Mouse (Mus musculus): ENCODE data around the gene Yif1a. TPM values are rescaled to one million over a fixed set of nuclear protein-coding genes. Genes with fewer than 3 reads are reported as not detected.

Gene Yif1a
- total RNA-seq (2021), result 10 to 100 TPM; 22.0 to 24.4 TPM

- intact Hi-C loops (cut with DNase I), result no loop called here
- peak; percentile 94 for DNase-seq
Measured at GRCm38 (mm10) chr19:5087884-5088728, at the start of gene Yif1a. Gene Yif1a (plus strand): TSS chr19:5088538.

DNA sequence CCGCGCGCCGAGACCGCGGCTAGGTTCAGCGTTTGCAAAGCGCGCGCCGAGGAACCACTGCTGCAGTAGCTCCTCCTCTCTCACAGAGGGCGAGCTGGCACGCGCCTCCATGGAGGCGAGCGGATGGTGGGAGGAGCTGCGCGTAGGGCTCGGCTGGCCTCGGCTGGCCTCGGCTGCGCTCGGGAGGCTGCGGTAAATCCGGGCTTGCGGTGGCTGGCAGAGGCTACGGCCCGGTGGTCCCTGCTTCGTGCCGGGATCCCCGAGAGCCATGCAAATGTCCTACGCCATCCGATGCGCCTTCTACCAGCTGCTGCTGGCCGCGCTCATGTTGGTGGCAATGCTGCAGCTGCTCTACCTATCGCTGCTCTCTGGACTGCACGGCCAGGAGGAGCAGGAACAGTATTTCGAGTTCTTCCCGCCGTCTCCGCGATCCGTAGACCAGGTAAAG, 49.6 kb upstream of the Yif1a start, which contains the start of the genes B4gat1 and AC124502.3:
TSS of gene B4gat1 (plus strand) at position 118 of the 448 bp plus-strand sequence.
TSS of gene AC124502.3 (plus strand) at position 183 of the 448 bp plus-strand sequence.
- DNase-seq, result peak; percentile 95
- intact Hi-C loops (cut with DNase I), result no loop called here

GRCm38 (mm10) chr19:5039301-5040114, 48.8 kb upstream of the Yif1a start:
- intact Hi-C loops (cut with DNase I), result no loop called here
- DNase-seq, result peak; percentile 20

DNA sequence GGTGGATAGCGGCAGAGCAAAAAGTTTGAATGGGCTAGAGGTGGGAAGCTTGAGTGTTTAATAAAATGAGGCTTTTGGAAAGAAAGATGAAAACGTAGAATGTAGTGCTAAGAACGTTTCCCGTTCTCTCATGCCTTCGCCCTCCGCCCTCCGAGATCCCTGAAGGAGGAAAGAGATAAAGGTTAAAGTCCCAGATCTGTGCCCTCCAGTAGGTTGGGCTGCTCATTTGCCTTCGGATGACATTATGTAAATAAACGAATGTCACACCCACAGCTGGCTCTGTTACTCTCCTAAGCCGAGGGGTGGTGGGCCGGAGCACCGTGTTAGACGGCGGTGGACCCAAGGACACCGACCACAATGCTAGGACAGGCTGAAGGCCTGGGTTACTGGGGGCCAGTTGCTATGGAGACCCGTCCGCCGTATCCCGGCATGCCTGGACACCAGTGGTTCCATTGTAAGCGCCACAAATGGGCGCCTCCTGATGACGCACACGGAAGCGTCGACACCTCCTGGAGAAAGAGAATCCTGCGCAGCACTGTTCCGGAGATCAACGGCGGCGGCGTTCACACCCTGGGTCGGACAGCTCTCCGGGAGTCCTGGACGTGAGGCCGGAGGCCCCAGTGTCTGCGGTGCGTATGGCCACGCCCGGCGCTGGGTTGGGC, 47.3 kb upstream of the Yif1a start, which contains the start of gene Brms1:
TSS of gene Brms1 (plus strand) at position 493 of the 662 bp plus-strand sequence.
- intact Hi-C loops (cut with DNase I), result no loop called here
- peak; percentile 94 for DNase-seq

GRCm38 (mm10) chr19:5041588-5041987, 46.8 kb upstream of the Yif1a start:
- DNase-seq, result no peak
- intact Hi-C loops (cut with DNase I), result no loop called here

DNA sequence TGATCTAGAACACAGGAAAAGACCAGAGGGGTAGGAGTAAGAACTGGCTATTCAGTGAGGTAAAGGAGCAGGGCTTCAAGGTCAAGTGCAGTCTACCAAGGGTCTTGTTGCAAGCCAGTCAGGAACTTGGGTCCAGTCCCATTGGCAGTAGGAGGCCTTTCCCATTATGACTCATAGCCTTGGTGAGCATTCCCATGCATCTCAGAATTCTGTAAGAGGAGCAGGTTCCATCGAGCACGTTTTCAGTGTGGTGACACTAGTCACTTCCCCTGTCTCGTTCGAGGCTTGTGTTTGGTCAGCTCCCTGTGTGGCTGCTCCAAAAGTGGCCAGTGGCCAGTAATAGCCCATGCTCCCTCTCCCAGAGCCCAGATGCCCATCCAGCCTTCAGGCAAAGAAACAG, 42.8 kb upstream of the Yif1a start:
- no peak for DNase-seq
- intact Hi-C loops (cut with DNase I), result no loop called here

GRCm38 (mm10) chr19:5048138-5049056, 39.9 kb upstream of the Yif1a start:
- no peak for DNase-seq
- intact Hi-C loops (cut with DNase I), result no loop called here

DNA sequence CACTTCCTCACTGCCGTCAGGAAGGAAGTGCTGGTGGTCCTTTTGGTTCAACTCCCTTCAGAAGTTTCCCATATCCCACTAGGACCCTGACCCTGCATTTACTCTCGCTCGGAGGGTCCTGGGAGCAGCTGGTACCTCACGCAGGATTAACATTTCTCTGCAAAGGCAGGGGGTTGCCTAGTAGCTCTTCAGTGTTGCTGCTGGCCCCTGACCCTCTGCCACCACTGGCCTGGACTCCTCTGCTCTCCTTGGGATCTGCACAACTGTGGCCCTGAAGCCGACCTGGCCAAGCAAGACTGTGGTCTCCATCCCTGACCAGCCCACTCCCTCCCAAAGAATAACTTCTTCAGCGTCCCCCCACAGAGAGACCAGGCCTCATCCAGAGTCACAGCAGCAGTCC, 39.0 kb upstream of the Yif1a start:
- intact Hi-C loops (cut with DNase I), result no loop called here
- DNase-seq, result no peak

DNA sequence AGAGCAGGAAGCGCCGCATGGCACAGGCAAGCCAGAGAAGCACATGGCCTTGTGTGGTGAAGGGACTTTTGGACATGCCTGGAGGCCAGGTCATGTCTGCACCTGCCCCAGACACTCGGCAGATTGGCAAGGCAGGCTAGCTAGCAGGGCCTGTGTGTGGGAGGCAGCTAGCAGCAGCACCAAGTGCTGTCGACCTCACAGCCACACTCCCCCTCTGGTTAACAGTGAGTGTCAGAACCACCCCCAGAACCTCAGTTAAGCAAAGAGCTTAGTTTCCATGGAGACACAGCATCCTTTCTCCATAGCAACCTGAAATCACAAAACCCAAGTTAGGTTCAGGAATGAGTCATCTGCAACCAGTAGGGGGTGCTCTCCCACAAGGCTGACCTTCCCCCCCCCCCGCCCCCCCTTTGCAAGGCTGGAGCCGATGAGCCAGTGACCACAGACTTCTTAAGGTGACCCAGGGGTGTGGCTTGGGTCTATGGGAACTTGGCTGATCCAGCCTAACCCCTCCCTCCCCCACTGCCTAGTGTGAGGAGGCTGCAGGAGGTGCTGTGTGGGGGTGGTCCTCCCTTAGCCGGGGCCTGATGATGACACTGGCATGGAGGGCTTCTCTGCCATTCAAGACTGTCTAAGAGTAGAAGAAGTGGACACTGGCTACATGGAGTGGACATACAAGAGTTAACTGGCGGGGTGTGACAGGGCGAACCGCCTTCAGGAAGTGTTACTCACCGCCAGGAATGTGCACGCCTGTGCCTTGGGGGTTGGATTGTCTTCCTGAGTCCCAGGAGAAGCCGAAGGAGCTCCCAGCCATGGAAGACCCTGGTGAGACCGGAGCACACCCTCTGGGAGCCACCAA, 38.1 kb upstream of the Yif1a start, which contains the start of gene Rin1:
TSS of gene Rin1 (plus strand) at position 435 of the 859 bp plus-strand sequence.
- DNase-seq, result no peak
- intact Hi-C loops (cut with DNase I), result no loop called here

- no peak for DNase-seq
- intact Hi-C loops (cut with DNase I), result no loop called here
Measured at GRCm38 (mm10) chr19:5051031-5051430, 37.3 kb upstream of the Yif1a start.

DNA sequence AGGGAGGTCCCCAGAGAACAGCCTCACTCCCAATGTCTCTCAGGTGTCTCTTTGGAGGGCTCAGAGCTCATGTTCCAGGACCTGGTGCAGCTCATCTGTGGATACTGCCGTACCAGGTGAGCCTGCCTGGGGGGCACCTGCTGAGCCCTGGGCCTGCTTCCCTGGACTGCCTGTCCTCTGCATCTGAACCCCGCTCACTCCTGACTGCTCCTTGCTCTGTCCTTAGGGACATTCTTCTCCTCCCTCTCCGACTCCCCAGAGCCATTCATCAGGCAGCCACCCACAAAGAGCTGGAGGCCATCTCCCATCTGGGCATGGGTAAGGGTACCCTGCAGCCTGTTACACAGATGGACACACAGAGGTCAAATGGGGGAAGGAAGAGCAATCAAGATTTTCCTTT, 36.8 kb upstream of the Yif1a start:
- no peak for DNase-seq
- intact Hi-C loops (cut with DNase I), result no loop called here

- DNase-seq, result peak; percentile 67
- intact Hi-C loops (cut with DNase I), result no loop called here
Measured at GRCm38 (mm10) chr19:5052166-5052822, 36.0 kb upstream of the Yif1a start.

- peak; percentile 55 for DNase-seq
- intact Hi-C loops (cut with DNase I), result no loop called here
Measured at GRCm38 (mm10) chr19:5052853-5053252, 35.5 kb upstream of the Yif1a start.

GRCm38 (mm10) chr19:5053909-5054308, 34.4 kb upstream of the Yif1a start:
- intact Hi-C loops (cut with DNase I), result no loop called here
- DNase-seq, result peak; percentile 70

GRCm38 (mm10) chr19:5056251-5056650, 32.1 kb upstream of the Yif1a start:
- DNase-seq, result peak; percentile 56
- intact Hi-C loops (cut with DNase I), result no loop called here

DNA sequence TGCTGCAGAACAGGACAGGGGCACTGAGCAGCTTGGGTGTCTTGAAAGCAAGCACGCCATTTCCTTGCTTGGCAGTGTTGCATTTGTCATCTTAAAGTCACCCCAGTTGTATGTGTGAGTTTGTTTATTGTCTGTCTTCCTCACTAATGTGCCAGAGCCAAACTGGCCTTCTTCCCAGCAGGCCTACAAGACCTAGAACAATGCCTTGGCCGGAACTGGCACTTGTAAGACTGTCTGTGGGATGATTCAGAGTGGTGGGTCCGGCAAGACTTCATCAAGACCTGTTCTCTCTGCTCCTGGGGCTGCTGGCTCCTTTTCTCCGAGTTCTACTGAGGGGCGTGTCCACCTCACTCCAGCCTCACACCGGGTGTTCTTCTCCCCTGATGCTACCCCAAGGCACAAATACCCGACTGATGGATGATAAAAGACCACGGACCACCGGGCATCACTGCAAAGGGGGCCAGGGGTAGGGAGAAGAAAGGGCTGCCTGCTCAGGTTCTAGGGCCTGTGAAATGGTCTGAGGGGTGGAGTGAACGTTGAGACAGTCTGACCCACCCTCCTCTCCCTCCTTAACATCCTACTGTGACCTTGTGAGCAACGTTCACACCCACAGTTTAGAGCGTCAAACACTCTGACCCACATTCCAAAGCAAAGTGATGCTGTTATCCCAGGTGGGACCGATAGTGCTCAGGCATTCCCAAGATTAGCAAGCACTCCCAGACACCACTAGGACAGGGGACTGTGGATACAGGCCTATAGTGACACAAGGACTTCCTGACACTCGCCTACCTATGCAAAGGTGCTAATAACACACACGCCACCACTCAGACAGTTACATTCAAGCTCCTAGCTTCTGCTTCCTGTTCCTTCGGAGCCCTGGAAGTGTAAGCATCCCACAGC, 30.2 kb upstream of the Yif1a start:
- DNase-seq, result no peak
- intact Hi-C loops (cut with DNase I), result no loop called here

Data from left cerebral cortex, postnatal 4 days (tissue).